Mouse (Mus musculus): ENCODE measurements at regions not wholly inside any gene's neighbourhood (a gene's known extent, or its start where the extent isn't known, plus 50 kb on each side); places are given as distances from the start of the nearest gene placed in this dataset.

GRCm38 (mm10) chr1:60665329-60665728 lies 51.3 kb upstream of the Cd28 start:
- WGBS (ENCODE audit: insufficient replicate concordance), result 62% methylated on average over 5 of the region's 5 CpGs

GRCm38 (mm10) chr1:60662301-60662986 lies 54.2 kb upstream of the Cd28 start:
- peak; percentile 29; the same call in 1 of the 2 replicates for ATAC-seq (ENCODE audit: low read depth)
- WGBS (ENCODE audit: insufficient replicate concordance), result 17% methylated on average over 9 of the region's 9 CpGs
- Histone ChIP-seq H3K9me3 (replicated peaks) (no peaks in the 10 kb centered on the region), H3K27ac (no peak overlapping the region; the same call in 1 of the 2 replicates), H3K4me3 (replicated peaks) (no peak overlapping the region), H3K9ac (no peak overlapping the region), H3K36me3 (no peaks in the 10 kb centered on the region), H3K27me3 (no peaks in the 10 kb centered on the region), H3K4me2 (0 out of 2 replicates have a peak overlapping the region, but pooled peaks have one; percentile 6), H3K4me1 (replicated peaks) (peaks cover 17% of the 10 kb centered on the region)
- no peak for DNase-seq

More at GRCm38 (mm10) chr1:60665329-60665728, 51.3 kb upstream of the Cd28 start:
- Histone ChIP-seq H3K4me1 (replicated peaks) (peaks cover 12% of the 10 kb centered on the region), H3K9me3 (replicated peaks) (no peaks in the 10 kb centered on the region), H3K27me3 (no peaks in the 10 kb centered on the region), H3K4me3 (replicated peaks) (no peak overlapping the region), H3K9ac (no peak overlapping the region), H3K27ac (no peak overlapping the region), H3K36me3 (no peaks in the 10 kb centered on the region), H3K4me2 (no peak overlapping the region)
- no peak for DNase-seq
- no peak for ATAC-seq (ENCODE audit: low read depth)

GRCm38 (mm10) chr1:60661857-60662256 lies 54.7 kb upstream of the Cd28 start:
- DNase-seq (no peak), ATAC-seq (ENCODE audit: low read depth) (no peak)
- H3K4me3 ChIP-seq (replicated peaks), result no peak overlapping the region
- H3K27me3 ChIP-seq, result no peaks in the 10 kb centered on the region
- peaks cover 18% of the 10 kb centered on the region for H3K4me1 ChIP-seq (replicated peaks)
- no peaks in the 10 kb centered on the region for H3K36me3 ChIP-seq
- no peaks in the 10 kb centered on the region for H3K9me3 ChIP-seq (replicated peaks)
- H3K9ac ChIP-seq, result no peak overlapping the region
- H3K4me2 ChIP-seq, result no peak overlapping the region
- 46% methylated on average over 2 of the region's 2 CpGs for WGBS (ENCODE audit: insufficient replicate concordance)
- H3K27ac ChIP-seq, result no peak overlapping the region

GRCm38 (mm10) chr1:60659604-60660003 lies 57.0 kb upstream of the Cd28 start:
- Histone ChIP-seq H3K27me3 (no peaks in the 10 kb centered on the region), H3K4me3 (replicated peaks) (no peak overlapping the region), H3K9me3 (replicated peaks) (no peaks in the 10 kb centered on the region), H3K4me1 (replicated peaks) (peaks cover 18% of the 10 kb centered on the region), H3K4me2 (no peak overlapping the region), H3K36me3 (no peaks in the 10 kb centered on the region), H3K9ac (no peak overlapping the region), H3K27ac (no peak overlapping the region)
- 51% methylated on average over 1 of the region's 1 CpGs for WGBS (ENCODE audit: insufficient replicate concordance)
- peak; percentile 58 for ATAC-seq (ENCODE audit: low read depth)
- DNase-seq, result no peak

- no peak for ATAC-seq (ENCODE audit: low read depth)
- 69% methylated on average over 2 of the region's 2 CpGs for WGBS (ENCODE audit: insufficient replicate concordance)
- Histone ChIP-seq H3K36me3 (no peaks in the 10 kb centered on the region), H3K4me3 (replicated peaks) (no peak overlapping the region), H3K4me2 (no peak overlapping the region), H3K4me1 (replicated peaks) (peaks cover 18% of the 10 kb centered on the region), H3K9me3 (replicated peaks) (no peaks in the 10 kb centered on the region), H3K27me3 (no peaks in the 10 kb centered on the region), H3K9ac (no peak overlapping the region), H3K27ac (no peak overlapping the region)
- no peak for DNase-seq
These were observed 57.6 kb upstream of the Cd28 start for GRCm38 (mm10) chr1:60659041-60659440.

- Histone ChIP-seq H3K4me2 (no peak overlapping the region), H3K9me3 (replicated peaks) (no peaks in the 10 kb centered on the region), H3K4me1 (replicated peaks) (peaks cover 18% of the 10 kb centered on the region), H3K27me3 (no peaks in the 10 kb centered on the region), H3K27ac (no peak overlapping the region), H3K4me3 (replicated peaks) (no peak overlapping the region), H3K36me3 (no peaks in the 10 kb centered on the region), H3K9ac (no peak overlapping the region)
- ATAC-seq (ENCODE audit: low read depth) (no peak), DNase-seq (no peak)
- WGBS (ENCODE audit: insufficient replicate concordance), result 49% methylated on average over 4 of the region's 4 CpGs
These were observed 58.2 kb upstream of the Cd28 start for GRCm38 (mm10) chr1:60658383-60658782.

GRCm38 (mm10) chr1:60657511-60657910 lies 59.1 kb upstream of the Cd28 start:
- peak overlapping the region; percentile 70; the same call in 1 of the 2 replicates for H3K27ac ChIP-seq
- DNase-seq (no peak), ATAC-seq (ENCODE audit: low read depth) (no peak)
- no peak overlapping the region for H3K4me2 ChIP-seq
- no peak overlapping the region for H3K9ac ChIP-seq
- peaks cover 18% of the 10 kb centered on the region for H3K4me1 ChIP-seq (replicated peaks)
- no peaks in the 10 kb centered on the region for H3K27me3 ChIP-seq
- WGBS (ENCODE audit: insufficient replicate concordance), result 33% methylated on average over 6 of the region's 6 CpGs
- H3K4me3 ChIP-seq (replicated peaks), result no peak overlapping the region
- no peaks in the 10 kb centered on the region for H3K9me3 ChIP-seq (replicated peaks)
- no peaks in the 10 kb centered on the region for H3K36me3 ChIP-seq

GRCm38 (mm10) chr1:60656976-60657375 lies 59.6 kb upstream of the Cd28 start:
- H3K4me3 ChIP-seq (replicated peaks), result no peak overlapping the region
- ATAC-seq (ENCODE audit: low read depth) (peak; percentile 70), DNase-seq (no peak)
- H3K27me3 ChIP-seq, result no peaks in the 10 kb centered on the region
- no peak overlapping the region for H3K9ac ChIP-seq
- H3K27ac ChIP-seq, result peak overlapping the region; percentile 70; the same call in 1 of the 2 replicates
- peaks cover 18% of the 10 kb centered on the region for H3K4me1 ChIP-seq (replicated peaks)
- no peak overlapping the region for H3K4me2 ChIP-seq
- H3K36me3 ChIP-seq, result no peaks in the 10 kb centered on the region
- no peaks in the 10 kb centered on the region for H3K9me3 ChIP-seq (replicated peaks)
- 21% methylated on average over 4 of the region's 4 CpGs for WGBS (ENCODE audit: insufficient replicate concordance)

GRCm38 (mm10) chr1:60655691-60656595 lies 60.7 kb upstream of the Cd28 start:
- Histone ChIP-seq H3K9me3 (replicated peaks) (no peaks in the 10 kb centered on the region), H3K4me1 (replicated peaks) (peaks cover 14% of the 10 kb centered on the region), H3K27me3 (no peaks in the 10 kb centered on the region), H3K36me3 (no peaks in the 10 kb centered on the region), H3K4me2 (no peak overlapping the region), H3K4me3 (replicated peaks) (no peak overlapping the region), H3K27ac (peak overlapping the region; percentile 41; the same call in 1 of the 2 replicates), H3K9ac (no peak overlapping the region)
- DNase-seq (no peak), ATAC-seq (ENCODE audit: low read depth) (no peak)
- 51% methylated on average over 6 of the region's 6 CpGs for WGBS (ENCODE audit: insufficient replicate concordance)

GRCm38 (mm10) chr1:60655206-60655605 lies 61.4 kb upstream of the Cd28 start:
- Histone ChIP-seq H3K27ac (no peak overlapping the region), H3K27me3 (no peaks in the 10 kb centered on the region), H3K4me2 (no peak overlapping the region), H3K4me1 (replicated peaks) (peaks cover 13% of the 10 kb centered on the region), H3K4me3 (replicated peaks) (no peak overlapping the region), H3K9ac (no peak overlapping the region), H3K36me3 (no peaks in the 10 kb centered on the region), H3K9me3 (replicated peaks) (no peaks in the 10 kb centered on the region)
- ATAC-seq (ENCODE audit: low read depth) (no peak), DNase-seq (no peak)
- 47% methylated on average over 2 of the region's 2 CpGs for WGBS (ENCODE audit: insufficient replicate concordance)

GRCm38 (mm10) chr1:60652570-60653011 lies 64.0 kb upstream of the Cd28 start:
- Histone ChIP-seq H3K36me3 (no peaks in the 10 kb centered on the region), H3K4me3 (replicated peaks) (no peak overlapping the region), H3K9me3 (replicated peaks) (no peaks in the 10 kb centered on the region), H3K27me3 (no peaks in the 10 kb centered on the region), H3K9ac (no peak overlapping the region), H3K27ac (0 out of 2 replicates have a peak overlapping the region, but pooled peaks have one; percentile 2), H3K4me2 (no peak overlapping the region), H3K4me1 (replicated peaks) (peaks cover 3% of the 10 kb centered on the region)
- DNase-seq, result no peak
- 29% methylated on average over 4 of the region's 4 CpGs for WGBS (ENCODE audit: insufficient replicate concordance)
- no peak for ATAC-seq (ENCODE audit: low read depth)

Data from liver, embryonic 13.5 days (tissue).